Mouse (Mus musculus) lung, embryonic 14.5 days (tissue): ENCODE results near the gene Cdyl. TPM values are rescaled to one million over a fixed set of nuclear protein-coding genes. Genes with fewer than 3 reads are reported as not detected.

Experiments used
- ATAC-seq: fragments of 200-750 bp; cut with Nextera tagmentation; 2 replicates; pipeline ENCODE4 v1.8.0; 2017; ENCODE audit warnings: mild to moderate bottlenecking, moderate TSS enrichment, moderate library complexity; ENCODE audit not compliant: insufficient read depth
- DNase-seq: peaks from one replicate; pipeline ENCODE4 v3.0.0-alpha.2; 2015
- H3K27ac ChIP-seq: fragments of 300-500 bp; sonication (generic); 2 replicates; pipeline ENCODE4 v1.5.1; 2014; ENCODE audit warnings: low read depth, mild to moderate bottlenecking, moderate library complexity
- H3K27me3 ChIP-seq: fragments of 300-500 bp; sonication (generic); 2 replicates; pipeline ENCODE4 v1.6.1; 2014; ENCODE audit warnings: low read length, control low read depth; ENCODE audit not compliant: insufficient read depth
- H3K36me3 ChIP-seq: fragments of 300-500 bp; sonication (generic); 2 replicates; pipeline ENCODE4 v1.6.1; 2014; ENCODE audit warnings: control low read depth; ENCODE audit not compliant: insufficient read depth
- H3K4me1 ChIP-seq: fragments of 300-500 bp; sonication (generic); 2 replicates; pipeline ENCODE4 v1.6.1; 2014; ENCODE audit warnings: antibody characterized with exemption, control low read depth; ENCODE audit not compliant: insufficient read depth
- H3K4me2 ChIP-seq: fragments of 300-500 bp; sonication (generic); 2 replicates; pipeline ENCODE4 v1.6.1; 2014; ENCODE audit warnings: mild to moderate bottlenecking
- H3K4me3 ChIP-seq: fragments of 300-500 bp; sonication (generic); 2 replicates; pipeline ENCODE4 v1.5.1; 2014; ENCODE audit warnings: low read depth, low read length
- H3K9ac ChIP-seq: fragments of 300-500 bp; sonication (generic); 2 replicates; pipeline ENCODE4 v1.6.1; 2014
- H3K9me3 ChIP-seq: fragments of 300-500 bp; sonication (generic); 2 replicates; pipeline ENCODE4 v1.6.1; 2016; ENCODE audit warnings: low read depth, low read length, control low read depth
- CTCF ChIP-seq: IDR thresholded peaks from 2 replicates; pipeline ENCODE4 v1.5.1; 2016; ENCODE audit warnings: antibody characterized with exemption, low read depth
- WGBS: fragments of 180-500 bp; shearing (Covaris S2); extraction: QIAGEN DNeasy Blood & Tissue Kit; methylation state at CpG from one replicate; pipeline ENCODE4 v1.1.7; 2014; 5-methylcytosine and 5-hydroxymethylcytosine counted together
- polyA plus RNA-seq: library from polyadenylated mRNA; unstranded; fragments of >200 nt; fragmentation: Nextera tagmentation; extraction: Ambion mirVana; gene quantifications from 2 replicates; pipeline ENCODE4 v1.2.1, GENCODE M21; 2014

Gene Cdyl
- polyA plus RNA-seq, 1 experiment from 2014 or later: 24.1 TPM

DNA sequence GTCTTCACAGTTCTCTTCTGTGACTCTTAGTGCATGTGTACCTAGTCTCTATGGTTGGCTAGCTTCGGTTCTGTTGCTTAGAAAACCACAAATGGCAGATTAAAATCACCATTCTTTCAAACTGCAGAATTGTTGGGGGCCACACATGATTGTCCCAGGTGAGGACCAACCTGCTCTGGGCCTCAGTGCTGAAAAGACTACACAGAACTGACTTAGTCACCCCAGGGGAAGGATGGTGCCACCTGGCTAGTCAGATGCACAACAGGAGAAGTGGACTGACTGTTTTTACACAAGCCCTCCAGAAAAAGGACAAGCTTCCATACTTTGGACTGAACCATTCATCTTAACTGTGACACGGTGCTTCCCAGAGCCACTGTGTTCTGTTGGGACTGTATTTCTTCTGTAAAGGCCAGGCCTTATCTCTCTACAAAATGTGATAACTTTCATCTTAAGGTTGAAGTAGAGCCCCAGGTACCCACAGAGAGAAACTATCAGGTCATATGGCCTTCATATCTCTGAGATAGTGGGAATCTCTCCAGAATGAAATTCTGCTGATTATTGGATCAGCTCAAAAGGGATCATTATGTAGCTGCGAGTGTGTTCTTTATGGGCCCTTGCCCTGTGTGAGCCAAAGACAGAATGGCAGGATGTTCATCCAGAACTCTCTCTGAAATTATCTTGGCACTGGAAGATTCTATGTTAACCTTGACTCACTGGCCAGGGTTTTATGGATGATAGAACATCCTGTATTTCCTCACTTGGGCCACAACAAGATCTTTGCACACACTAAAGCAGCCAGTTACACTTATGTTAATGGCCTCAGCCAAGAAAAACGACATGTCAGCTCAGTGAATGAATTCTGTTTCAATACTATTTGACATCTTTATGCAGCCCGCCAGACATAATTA lies 149.9 kb downstream of the Cdyl start:
- H3K36me3 ChIP-seq: no peaks in the 10 kb centered on the region
- no peak overlapping the region for H3K9ac ChIP-seq
- 0 out of 2 replicates have a peak, but pooled peaks cover 5% of the 10 kb centered on the region for H3K4me1 ChIP-seq
- H3K9me3 ChIP-seq: no peaks in the 10 kb centered on the region
- DNase-seq (no peak), ATAC-seq (no peak)
- WGBS: 79% methylated on average over 5 of the region's 5 CpGs
- H3K4me2 ChIP-seq: no peak overlapping the region
- H3K27ac ChIP-seq: no peak overlapping the region
- H3K4me3 ChIP-seq: no peak overlapping the region
- H3K27me3 ChIP-seq: no peaks in the 10 kb centered on the region
- TF ChIP-seq CTCF: no peak

DNA sequence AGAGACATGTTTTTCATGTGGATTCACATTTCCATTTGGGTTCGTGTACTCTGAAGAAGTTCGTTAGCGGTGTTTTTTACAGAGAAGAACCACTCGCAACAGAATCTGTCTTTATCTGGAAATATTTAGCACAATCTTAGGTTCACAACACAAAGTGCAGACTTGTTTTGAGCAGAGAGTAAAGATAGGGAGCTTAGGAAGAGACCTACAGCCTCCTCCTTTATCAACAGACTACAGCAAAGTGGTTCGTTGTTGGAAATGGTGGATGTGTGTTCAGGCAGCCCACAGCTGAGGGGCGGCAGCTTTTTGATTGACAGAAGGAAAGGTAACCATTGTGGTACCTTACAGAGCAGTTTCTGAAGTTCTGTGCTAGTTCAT lies 150.5 kb downstream of the Cdyl start:
- no peaks in the 10 kb centered on the region for H3K9me3 ChIP-seq
- H3K4me1 ChIP-seq: 0 out of 2 replicates have a peak, but pooled peaks cover 5% of the 10 kb centered on the region
- no peak for ATAC-seq
- no peak overlapping the region for H3K4me2 ChIP-seq
- no peak for TF ChIP-seq CTCF
- no peak overlapping the region for H3K4me3 ChIP-seq
- H3K36me3 ChIP-seq: no peaks in the 10 kb centered on the region
- no peak overlapping the region for H3K27ac ChIP-seq
- H3K9ac ChIP-seq: no peak overlapping the region
- H3K27me3 ChIP-seq: no peaks in the 10 kb centered on the region
- no peak for DNase-seq
- 83% methylated on average over 6 of the region's 6 CpGs for WGBS

DNA sequence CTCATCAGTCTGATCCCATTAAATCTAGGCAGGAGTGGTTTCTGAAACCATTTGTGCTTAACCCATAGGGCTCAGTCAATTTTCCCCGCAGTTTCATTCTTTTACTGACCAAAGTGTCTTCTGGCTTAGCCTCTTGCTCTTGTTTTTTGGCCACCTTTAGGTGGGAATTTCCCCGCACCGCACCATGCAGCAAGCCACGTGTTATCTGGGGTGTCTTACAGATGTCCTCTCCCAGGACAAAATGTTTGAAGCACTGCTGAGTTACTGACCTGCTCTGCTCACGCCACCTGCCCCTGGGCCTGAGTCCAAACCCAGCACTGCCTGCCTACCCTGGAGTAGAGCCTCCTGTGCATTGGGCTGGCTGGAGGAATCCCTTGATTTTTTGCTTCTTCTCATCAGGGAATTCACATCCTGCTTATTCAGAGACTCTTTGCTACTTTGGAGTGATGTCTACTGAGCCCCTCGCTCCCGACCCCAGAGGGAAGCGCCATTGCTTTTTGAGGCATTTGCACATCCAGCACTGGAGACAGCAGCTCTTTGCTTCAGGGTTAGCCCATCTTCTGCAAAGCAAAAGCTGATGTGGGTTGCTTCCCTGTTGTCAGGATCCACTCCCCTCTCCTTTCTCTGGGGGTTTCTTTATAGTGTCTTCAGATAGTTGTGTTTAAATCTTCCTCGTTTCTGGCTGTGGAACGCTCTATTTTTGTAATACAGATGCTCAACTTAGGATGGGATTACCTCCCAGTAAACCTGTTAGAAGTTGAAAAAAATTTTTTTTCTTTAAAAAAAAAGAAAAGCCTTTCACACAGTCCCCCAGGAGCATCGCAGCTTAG lies 151.9 kb downstream of the Cdyl start:
- no peak overlapping the region for H3K27ac ChIP-seq
- TF ChIP-seq CTCF: no peak
- H3K36me3 ChIP-seq: peaks cover 9% of the 10 kb centered on the region
- DNase-seq: no peak
- 73% methylated on average over 11 of the region's 11 CpGs for WGBS
- no peak overlapping the region for H3K4me2 ChIP-seq
- H3K27me3 ChIP-seq: no peaks in the 10 kb centered on the region
- no peak for ATAC-seq
- no peak overlapping the region for H3K9ac ChIP-seq
- no peaks in the 10 kb centered on the region for H3K9me3 ChIP-seq
- H3K4me1 ChIP-seq: 0 out of 2 replicates have a peak, but pooled peaks cover 5% of the 10 kb centered on the region
- H3K4me3 ChIP-seq: no peak overlapping the region

DNA sequence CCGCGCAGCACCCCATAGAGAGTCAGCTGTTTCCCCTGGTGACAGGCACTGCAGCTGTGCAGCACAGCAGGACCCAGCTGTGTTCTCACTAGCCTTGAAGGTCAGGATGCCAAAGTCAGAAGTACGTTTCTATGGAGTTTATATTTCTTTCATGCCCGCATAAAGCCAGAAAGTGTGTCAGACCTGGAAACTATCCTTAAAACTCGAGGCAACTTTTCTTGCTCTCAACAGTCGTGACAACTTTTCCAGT lies 152.5 kb downstream of the Cdyl start:
- H3K36me3 ChIP-seq: peaks cover 14% of the 10 kb centered on the region
- H3K27me3 ChIP-seq: no peaks in the 10 kb centered on the region
- 0 out of 2 replicates have a peak, but pooled peaks cover 4% of the 10 kb centered on the region for H3K4me1 ChIP-seq
- no peak for ATAC-seq
- no peaks in the 10 kb centered on the region for H3K9me3 ChIP-seq
- no peak overlapping the region for H3K9ac ChIP-seq
- peak; percentile 50 for DNase-seq
- 49% methylated on average over 6 of the region's 6 CpGs for WGBS
- no peak overlapping the region for H3K4me3 ChIP-seq
- no peak overlapping the region for H3K4me2 ChIP-seq
- TF ChIP-seq CTCF: no peak
- H3K27ac ChIP-seq: no peak overlapping the region

DNA sequence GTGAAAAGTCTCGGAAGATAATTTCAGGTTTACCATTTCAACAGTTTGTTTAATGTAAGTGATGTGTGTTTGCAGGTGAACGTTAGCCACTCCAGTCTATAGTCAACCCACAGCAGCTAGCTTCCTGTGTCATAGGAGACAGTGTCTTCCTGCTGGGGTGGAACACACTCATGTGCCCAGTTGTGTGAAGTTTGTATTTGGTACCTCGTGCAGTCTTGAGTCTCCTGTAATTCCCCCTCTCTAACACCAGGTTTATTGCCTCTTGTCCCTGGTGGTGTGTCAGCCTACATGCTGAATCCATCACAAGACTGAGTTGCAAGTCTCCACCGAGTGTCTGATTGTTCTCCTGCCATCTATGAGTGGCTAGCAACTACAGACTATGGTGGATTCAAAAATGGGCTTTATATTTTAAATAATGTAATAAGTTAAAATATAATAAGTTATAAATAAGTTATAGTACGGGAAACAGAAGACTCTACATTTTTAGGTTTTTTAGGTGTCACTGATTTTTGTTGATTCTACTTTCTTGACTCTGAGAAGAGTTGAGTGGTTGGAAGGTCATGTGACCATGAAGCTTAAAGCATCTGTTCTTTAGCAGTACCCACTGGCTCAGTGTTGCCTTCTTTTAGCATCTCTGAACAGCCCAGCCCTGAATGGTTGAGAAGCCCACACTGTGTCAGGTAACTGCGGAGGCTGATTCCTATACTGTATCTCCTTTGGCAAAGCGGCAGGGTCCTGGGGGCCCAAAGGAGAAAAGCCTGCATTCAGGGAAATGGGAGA lies 153.9 kb downstream of the Cdyl start:
- DNase-seq (no peak), ATAC-seq (no peak)
- Histone ChIP-seq H3K27ac (no peak overlapping the region), H3K4me3 (no peak overlapping the region), H3K27me3 (no peaks in the 10 kb centered on the region), H3K9ac (no peak overlapping the region), H3K4me1 (no peaks in the 10 kb centered on the region), H3K36me3 (peaks cover 25% of the 10 kb centered on the region), H3K4me2 (no peak overlapping the region), H3K9me3 (no peaks in the 10 kb centered on the region)
- 73% methylated on average over 7 of the region's 7 CpGs for WGBS
- no peak for TF ChIP-seq CTCF

DNA sequence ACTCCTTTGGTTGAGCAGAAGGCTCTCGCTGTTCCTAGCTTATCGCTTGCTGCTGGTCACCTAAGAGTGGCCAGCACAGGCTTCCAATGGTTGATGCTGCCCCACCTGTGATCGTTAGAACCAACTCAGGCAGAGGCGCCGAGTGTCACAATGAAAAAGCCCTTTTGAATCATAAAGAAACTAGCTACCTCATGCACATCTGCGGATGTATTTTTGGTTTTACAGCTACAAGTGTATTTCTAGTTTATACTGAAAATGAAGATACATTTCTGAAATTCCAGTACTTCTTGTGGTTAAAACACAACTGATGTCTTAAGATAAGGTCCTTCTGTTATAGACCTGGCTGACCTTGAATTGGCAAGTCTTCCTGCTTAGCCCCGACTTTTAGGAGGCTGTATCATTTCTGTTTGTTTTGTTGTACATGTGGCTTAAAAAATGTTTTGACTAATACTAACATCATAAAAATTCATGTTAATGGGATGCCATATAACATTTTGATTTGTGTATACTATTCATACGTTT lies 155.6 kb downstream of the Cdyl start:
- no peaks in the 10 kb centered on the region for H3K4me1 ChIP-seq
- peaks cover 35% of the 10 kb centered on the region for H3K36me3 ChIP-seq
- no peak overlapping the region for H3K9ac ChIP-seq
- WGBS: 72% methylated on average over 8 of the region's 8 CpGs
- H3K9me3 ChIP-seq: no peaks in the 10 kb centered on the region
- H3K4me3 ChIP-seq: no peak overlapping the region
- no peak for TF ChIP-seq CTCF
- no peak for DNase-seq
- H3K4me2 ChIP-seq: no peak overlapping the region
- no peak for ATAC-seq
- no peak overlapping the region for H3K27ac ChIP-seq
- no peaks in the 10 kb centered on the region for H3K27me3 ChIP-seq
